Mouse (Mus musculus) embryonic facial prominence, embryonic 13.5 days (tissue): ENCODE measurements around the gene Ptgfrn. TPM values are rescaled to one million over a fixed set of nuclear protein-coding genes. Genes with fewer than 3 reads are reported as not detected.

Source experiments
- ATAC-seq: fragments of 200-750 bp; cut with Nextera tagmentation; 2 replicates; pipeline ENCODE4 v1.8.0; 2017; ENCODE audit warnings: low read depth; ENCODE audit not compliant: insufficient number of reproducible peaks, insufficient read depth, low FRiP score, low TSS enrichment
- H3K27ac ChIP-seq: fragments of 300-500 bp; sonication (generic); 2 replicates; pipeline ENCODE4 v1.5.1; 2015; ENCODE audit warnings: moderate library complexity, mild to moderate bottlenecking, inconsistent platforms
- H3K27me3 ChIP-seq: fragments of 300-500 bp; sonication (generic); 2 replicates; pipeline ENCODE4 v1.6.1; 2015; ENCODE audit warnings: mild to moderate bottlenecking, inconsistent platforms
- H3K36me3 ChIP-seq: fragments of 300-500 bp; sonication (generic); 2 replicates; pipeline ENCODE4 v1.6.1; 2015; ENCODE audit warnings: mild to moderate bottlenecking, inconsistent platforms
- H3K4me1 ChIP-seq: fragments of 300-500 bp; sonication (generic); 2 replicates; pipeline ENCODE4 v1.6.1; 2015; ENCODE audit warnings: inconsistent platforms
- H3K4me2 ChIP-seq: fragments of 300-500 bp; sonication (generic); 2 replicates; pipeline ENCODE4 v1.6.1; 2015; ENCODE audit warnings: moderate library complexity, mild to moderate bottlenecking, inconsistent platforms
- H3K4me3 ChIP-seq: fragments of 300-500 bp; sonication (generic); 2 replicates; pipeline ENCODE4 v1.5.1; 2015; ENCODE audit warnings: mild to moderate bottlenecking, inconsistent platforms
- H3K9ac ChIP-seq: fragments of 300-500 bp; sonication (generic); 2 replicates; pipeline ENCODE4 v1.6.1; 2015; ENCODE audit warnings: mild to moderate bottlenecking, inconsistent platforms
- H3K9me3 ChIP-seq: fragments of 300-500 bp; sonication (generic); 2 replicates; pipeline ENCODE4 v1.6.1; 2016; ENCODE audit warnings: inconsistent platforms
- WGBS: fragments of 180-500 bp; shearing (Covaris S2); methylation state at CpG from one replicate; pipeline ENCODE4 v1.1.7; 2015; ENCODE audit warnings: mixed read lengths; 5-methylcytosine and 5-hydroxymethylcytosine counted together
- polyA plus RNA-seq: library from polyadenylated mRNA; unstranded; fragments of >200 nt; fragmentation: Nextera tagmentation; extraction: Ambion mirVana; gene quantifications from 2 replicates; pipeline ENCODE4 v1.2.1, GENCODE M21; 2015

Ptgfrn gene
- polyA plus RNA-seq, 1 experiment from 2014 or later, result 8.7 TPM

DNA sequence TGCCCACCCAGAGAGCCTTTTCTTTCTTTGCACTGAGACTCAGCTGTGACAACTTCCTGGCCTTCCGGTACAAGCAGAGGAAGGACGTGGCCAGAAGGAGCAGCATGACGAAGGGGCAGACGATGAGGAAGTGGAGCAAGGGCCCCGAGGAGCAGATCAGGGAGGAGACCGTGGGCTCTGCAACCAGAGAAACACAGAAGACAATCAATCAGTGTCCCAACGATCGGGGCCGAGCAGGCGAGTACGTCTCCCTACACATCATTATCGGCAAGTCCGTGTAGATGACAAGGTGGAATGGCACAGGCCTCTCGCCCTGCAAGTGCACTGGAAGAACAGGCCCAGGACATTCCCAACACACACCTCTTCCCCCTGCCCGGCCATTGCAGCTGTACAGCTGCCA lies 116.4 kb downstream of the Ptgfrn start:
- Histone ChIP-seq H3K9ac (no peak overlapping the region), H3K36me3 (no peaks in the 10 kb centered on the region), H3K9me3 (no peaks in the 10 kb centered on the region), H3K4me3 (no peak overlapping the region), H3K27me3 (no peaks in the 10 kb centered on the region), H3K4me1 (peaks cover under 1% of the 10 kb centered on the region; the same call in 1 of the 2 replicates), H3K4me2 (no peak overlapping the region), H3K27ac (no peak overlapping the region)
- 69% methylated on average over 15 of the region's 15 CpGs for WGBS
- no peak for ATAC-seq

DNA sequence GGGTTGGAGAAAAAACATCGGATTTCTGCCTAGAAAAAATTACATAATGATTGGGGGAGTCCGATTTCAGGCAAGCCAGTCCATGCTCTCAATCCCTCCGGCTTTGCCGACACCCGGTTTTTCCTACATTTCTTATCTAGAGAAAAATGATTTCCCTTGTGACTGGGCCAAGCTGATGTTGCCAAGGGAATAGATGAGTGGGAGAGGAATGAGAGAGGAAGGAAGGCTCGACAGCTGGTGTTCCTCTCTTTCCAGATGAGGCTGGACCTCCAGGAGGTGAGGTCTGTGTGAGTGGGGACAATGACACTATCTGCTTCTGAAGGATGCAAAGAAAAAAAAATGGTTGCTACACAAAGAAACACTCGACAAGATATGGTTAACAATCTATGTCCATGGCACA lies 116.9 kb downstream of the Ptgfrn start:
- Histone ChIP-seq H3K9ac (no peak overlapping the region), H3K4me3 (no peak overlapping the region), H3K36me3 (no peaks in the 10 kb centered on the region), H3K9me3 (no peaks in the 10 kb centered on the region), H3K4me1 (no peaks in the 10 kb centered on the region), H3K27me3 (no peaks in the 10 kb centered on the region), H3K4me2 (no peak overlapping the region), H3K27ac (no peak overlapping the region)
- WGBS, result 72% methylated on average over 7 of the region's 7 CpGs
- no peak for ATAC-seq

Other genes starting within 250 kb of the Ptgfrn start
- gene Trim45, start 188.1 kb downstream of the Ptgfrn start, polyA plus RNA-seq, result 7.7 and 8.2 TPM in 2 replicates
- gene Ttf2, start 140.6 kb downstream of the Ptgfrn start, polyA plus RNA-seq, result 15.5 and 15.9 TPM in 2 replicates
- gene Cd101, start 80.7 kb downstream of the Ptgfrn start, polyA plus RNA-seq, result 0.10 TPM in 1 of 2 replicates, not detected in the other
- gene Cd2, start 177.7 kb upstream of the Ptgfrn start, polyA plus RNA-seq, result not detected in 2 replicates